Mouse (Mus musculus): ENCODE measurements around the gene Capn5.

Gene Capn5

GRCm38 (mm10) chr7:98109771-98110170 is 68.3 kb downstream of the Capn5 start:
- DNase-seq (ENCODE audit: low spot score) = no peak

- DNase-seq (ENCODE audit: low spot score) = no peak
These were observed 69.2 kb downstream of the Capn5 start for GRCm38 (mm10) chr7:98108636-98109430.

GRCm38 (mm10) chr7:98106272-98106671 is 71.8 kb downstream of the Capn5 start:
- DNase-seq (ENCODE audit: low spot score) = no peak

- no peak for DNase-seq (ENCODE audit: low spot score)
These were observed 73.3 kb downstream of the Capn5 start for GRCm38 (mm10) chr7:98104481-98105435.

GRCm38 (mm10) chr7:98103942-98104292 is 74.2 kb downstream of the Capn5 start:
- no peak for DNase-seq (ENCODE audit: low spot score)

GRCm38 (mm10) chr7:98103002-98103941 is 74.8 kb downstream of the Capn5 start:
- peak; percentile 74 for DNase-seq (ENCODE audit: low spot score)

- no peak for DNase-seq (ENCODE audit: low spot score)
These were observed 75.6 kb downstream of the Capn5 start for GRCm38 (mm10) chr7:98102488-98102887.

GRCm38 (mm10) chr7:98097557-98097956 is 80.5 kb downstream of the Capn5 start:
- DNase-seq (ENCODE audit: low spot score) = no peak

- DNase-seq (ENCODE audit: low spot score) = no peak
These were observed 82.2 kb downstream of the Capn5 start for GRCm38 (mm10) chr7:98095852-98096251.

GRCm38 (mm10) chr7:98086346-98086745 is 91.7 kb downstream of the Capn5 start:
- DNase-seq (ENCODE audit: low spot score) = peak; percentile 28

- no peak for DNase-seq (ENCODE audit: low spot score)
These were observed 92.8 kb downstream of the Capn5 start for GRCm38 (mm10) chr7:98085314-98085713.

GRCm38 (mm10) chr7:98084541-98085293 is 93.4 kb downstream of the Capn5 start:
- no peak for DNase-seq (ENCODE audit: low spot score)

GRCm38 (mm10) chr7:98082376-98082775 is 95.7 kb downstream of the Capn5 start:
- DNase-seq (ENCODE audit: low spot score) = no peak

GRCm38 (mm10) chr7:98077453-98077852 is 100.6 kb downstream of the Capn5 start:
- no peak for DNase-seq (ENCODE audit: low spot score)

GRCm38 (mm10) chr7:98071620-98072019 is 106.5 kb downstream of the Capn5 start:
- peak; percentile 93 for DNase-seq (ENCODE audit: low spot score)

Data from retina, embryonic 14.5 days (tissue).